In the genomic region with DNA sequence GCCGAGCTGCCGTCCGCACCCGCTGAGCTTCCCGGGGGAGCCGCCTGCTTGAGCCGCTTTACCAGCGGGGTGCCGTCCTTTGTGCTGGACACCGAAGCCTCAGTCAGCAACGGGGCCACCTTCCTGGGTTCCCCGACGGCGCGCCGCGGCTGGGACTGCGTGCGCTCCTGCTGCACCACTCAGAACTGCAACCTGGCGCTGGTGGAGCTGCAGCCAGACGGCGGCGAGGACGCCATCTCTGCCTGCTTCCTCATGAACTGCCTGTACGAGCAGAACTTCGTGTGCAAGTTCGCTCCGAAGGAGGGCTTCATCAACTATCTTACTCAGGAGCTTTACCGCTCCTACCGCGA, we compare ENCODE assay signal across 8 mouse cellular contexts. TPM values are rescaled to one million over a fixed set of nuclear protein-coding genes. Genes with fewer than 3 reads are reported as not detected.
DNase-seq lines count a peak whose midpoint lies in the region; ATAC-seq and TF ChIP-seq lines count a peak whose summit lies in the region.

No protein-coding gene starts in this region.

- peak overlapping the region; percentile 82 for H3K4me3 ChIP-seq in kidney, adult 2 months (ENCODE audit: insufficient read depth, low read depth, low read length)
- peak overlapping the region; percentile 52 for H3K4me3 ChIP-seq in embryonic facial prominence, embryonic 15.5 days (replicated peaks)
- H3K4me3 ChIP-seq in limb, embryonic 14.5 days (replicated peaks; ENCODE audit: low read length), result peak overlapping the region; percentile 45
- peak overlapping the region; percentile 83 for H3K4me3 ChIP-seq in small intestine, adult 2 months (ENCODE audit: low read depth, low read length)

- no peak for ATAC-seq in embryonic facial prominence, embryonic 15.5 days (ENCODE audit: insufficient number of reproducible peaks, low FRiP score, low TSS enrichment, low read depth)
- ATAC-seq in limb, embryonic 14.5 days (ENCODE audit: low FRiP score, low read depth), result no peak

- H3K9me3 ChIP-seq in embryonic facial prominence, embryonic 15.5 days (replicated peaks), result no peaks in the 10 kb centered on the region
- H3K9me3 ChIP-seq in limb, embryonic 14.5 days (ENCODE audit: control insufficient read depth, low read length), result no peaks in the 10 kb centered on the region

- H3K9ac ChIP-seq in embryonic facial prominence, embryonic 15.5 days, result peak overlapping the region; percentile 40
- H3K9ac ChIP-seq in limb, embryonic 14.5 days (ENCODE audit: low read depth, low read length, severe bottlenecking), result peak overlapping the region; percentile 44

- no peak for TF ChIP-seq POLR2A in kidney, adult 2 months (IDR thresholded peaks at IDR 0.05; ENCODE audit: low read depth, low read length)
- no peak for TF ChIP-seq POLR2A in limb, embryonic 14.5 days (IDR thresholded peaks at IDR 0.05; ENCODE audit: borderline replicate concordance, extremely low read depth, insufficient read depth, insufficient read length)
- TF ChIP-seq POLR2A in small intestine, adult 2 months (IDR thresholded peaks at IDR 0.05; ENCODE audit: low read depth, low read length), result no peak

- H3K4me2 ChIP-seq in embryonic facial prominence, embryonic 15.5 days (replicated peaks), result peak overlapping the region; percentile 82
- peak overlapping the region; percentile 78 for H3K4me2 ChIP-seq in limb, embryonic 14.5 days (replicated peaks; ENCODE audit: low read depth, low read length, severe bottlenecking)

- H3K27me3 ChIP-seq in kidney, adult 2 months (replicated peaks; ENCODE audit: control insufficient read depth, insufficient read depth, low read length), result no peaks in the 10 kb centered on the region
- peaks cover 57% of the 10 kb centered on the region for H3K27me3 ChIP-seq in embryonic facial prominence, embryonic 15.5 days
- H3K27me3 ChIP-seq in limb, embryonic 14.5 days (ENCODE audit: control insufficient read depth, insufficient read depth, low read length), result peaks cover 41% of the 10 kb centered on the region
- H3K27me3 ChIP-seq in small intestine, adult 2 months (ENCODE audit: control insufficient read depth, insufficient read depth, low read length), result no peaks in the 10 kb centered on the region

- 4% methylated on average over 31 of the region's 31 CpGs for WGBS in kidney, adult 2 months
- 3% methylated on average over 31 of the region's 31 CpGs for WGBS in embryonic facial prominence, embryonic 15.5 days
- WGBS in limb, embryonic 14.5 days, result 2% methylated on average over 30 of the region's 31 CpGs
- WGBS in small intestine, adult 2 months, result 3% methylated on average over 31 of the region's 31 CpGs

- no peak for TF ChIP-seq CTCF in kidney, adult 2 months (conservative IDR thresholded peaks at IDR 0.05; ENCODE audit: insufficient read depth, insufficient read length, low read depth, low read length)
- no peak for TF ChIP-seq CTCF in small intestine, adult 2 months (IDR thresholded peaks at IDR 0.05; ENCODE audit: extremely low read depth, insufficient read length, insufficient replicate concordance, low read depth, low read length)

- H3K36me3 ChIP-seq in kidney, adult 2 months (ENCODE audit: control insufficient read depth, insufficient read depth, low read length), result no peaks in the 10 kb centered on the region
- H3K36me3 ChIP-seq in embryonic facial prominence, embryonic 15.5 days, result no peaks in the 10 kb centered on the region
- no peaks in the 10 kb centered on the region for H3K36me3 ChIP-seq in limb, embryonic 14.5 days (ENCODE audit: control insufficient read depth, insufficient read depth, low read length)
- H3K36me3 ChIP-seq in small intestine, adult 2 months (ENCODE audit: control insufficient read depth, insufficient read depth, low read length), result peaks cover 20% of the 10 kb centered on the region; the same call in 1 of the 2 replicates

- H3K4me1 ChIP-seq in kidney, adult 2 months (ENCODE audit: control insufficient read depth, insufficient read depth, low read length), result peaks cover 20% of the 10 kb centered on the region; the same call in 1 of the 2 replicates
- H3K4me1 ChIP-seq in embryonic facial prominence, embryonic 15.5 days, result peaks cover 13% of the 10 kb centered on the region
- no peaks in the 10 kb centered on the region for H3K4me1 ChIP-seq in limb, embryonic 14.5 days (ENCODE audit: control insufficient read depth, insufficient read depth, low read length)
- peaks cover 17% of the 10 kb centered on the region for H3K4me1 ChIP-seq in small intestine, adult 2 months (ENCODE audit: control insufficient read depth, insufficient read depth, insufficient read length, low read length)

- H3K27ac ChIP-seq in kidney, adult 2 months (ENCODE audit: insufficient read depth, low read depth, low read length), result peak overlapping the region; percentile 91
- H3K27ac ChIP-seq in embryonic facial prominence, embryonic 15.5 days (replicated peaks), result peak overlapping the region; percentile 71
- H3K27ac ChIP-seq in limb, embryonic 14.5 days (replicated peaks; ENCODE audit: low read depth, low read length), result no peak overlapping the region
- H3K27ac ChIP-seq in small intestine, adult 2 months (ENCODE audit: insufficient read depth, low read depth, low read length), result peak overlapping the region; percentile 96

- DNase-seq in kidney, adult 2 months, result no peak
- no peak for DNase-seq in kidney, adult 18-20 months
- DNase-seq in MN1 (ENCODE audit: low spot score), result peak; percentile 43
- DNase-seq in limb, embryonic 14.5 days (ENCODE audit: low spot score), result no peak
- no peak for DNase-seq in cerebellum, postnatal 36 days
- no peak for DNase-seq in frontal cortex, postnatal 36 days (ENCODE audit: low spot score in 2 of 2)

RNA-seq across cellular contexts. Expression of a gene that starts 0.7 kb away (rescaled TPM):
- 86.7 and 91.1 TPM in 2 replicates for polyA plus RNA-seq in kidney, adult 2 months (2012; rRNA removed)
- polyA plus RNA-seq in embryonic facial prominence, embryonic 15.5 days (2015; fragmentation: Nextera tagmentation; extraction: Ambion mirVana), result 29.8 and 33.0 TPM in 2 replicates
- polyA plus RNA-seq in limb, embryonic 14.5 days (2012; rRNA removed), result 9.2 and 11.6 TPM in 2 replicates
- 18.2 and 19.5 TPM in 2 replicates for polyA plus RNA-seq in limb, embryonic 14.5 days (2014; fragmentation: Nextera tagmentation; extraction: Ambion mirVana)
- 139 and 367 TPM in 2 replicates for polyA plus RNA-seq in small intestine, adult 2 months (2012; rRNA removed)

RNA-seq across cellular contexts. Expression of a gene that starts 8.1 kb away (rescaled TPM):
- polyA plus RNA-seq in kidney, adult 2 months (2012; rRNA removed), result 1.6 and 1.9 TPM in 2 replicates
- polyA plus RNA-seq in embryonic facial prominence, embryonic 15.5 days (2015; fragmentation: Nextera tagmentation; extraction: Ambion mirVana), result 0.36 and 0.37 TPM in 2 replicates
- not detected in 2 replicates for polyA plus RNA-seq in limb, embryonic 14.5 days (2012; rRNA removed)
- not detected in 2 replicates for polyA plus RNA-seq in limb, embryonic 14.5 days (2014; fragmentation: Nextera tagmentation; extraction: Ambion mirVana)
- 124 and 296 TPM in 2 replicates for polyA plus RNA-seq in small intestine, adult 2 months (2012; rRNA removed)

RNA-seq across cellular contexts. Expression of a gene that starts 29.3 kb away (rescaled TPM):
- polyA plus RNA-seq in kidney, adult 2 months (2012; rRNA removed), result 3.4 and 4.6 TPM in 2 replicates
- polyA plus RNA-seq in embryonic facial prominence, embryonic 15.5 days (2015; fragmentation: Nextera tagmentation; extraction: Ambion mirVana), result 19.0 and 21.7 TPM in 2 replicates
- polyA plus RNA-seq in limb, embryonic 14.5 days (2012; rRNA removed), result 18.1 and 33.1 TPM in 2 replicates
- polyA plus RNA-seq in limb, embryonic 14.5 days (2014; fragmentation: Nextera tagmentation; extraction: Ambion mirVana), result 18.0 and 20.5 TPM in 2 replicates
- 1.5 and 2.9 TPM in 2 replicates for polyA plus RNA-seq in small intestine, adult 2 months (2012; rRNA removed)

RNA-seq across cellular contexts. Expression of a gene that starts 29.4 kb away (rescaled TPM):
- 39.1 and 43.2 TPM in 2 replicates for polyA plus RNA-seq in kidney, adult 2 months (2012; rRNA removed)
- polyA plus RNA-seq in embryonic facial prominence, embryonic 15.5 days (2015; fragmentation: Nextera tagmentation; extraction: Ambion mirVana), result 54.1 and 61.4 TPM in 2 replicates
- polyA plus RNA-seq in limb, embryonic 14.5 days (2012; rRNA removed), result 88.0 and 97.9 TPM in 2 replicates
- polyA plus RNA-seq in limb, embryonic 14.5 days (2014; fragmentation: Nextera tagmentation; extraction: Ambion mirVana), result 46.3 and 52.1 TPM in 2 replicates
- polyA plus RNA-seq in small intestine, adult 2 months (2012; rRNA removed), result 20.2 and 46.7 TPM in 2 replicates

RNA-seq across cellular contexts. Expression of a gene that starts 33.2 kb away (rescaled TPM):
- polyA plus RNA-seq in kidney, adult 2 months (2012; rRNA removed), result 5.9 and 7.8 TPM in 2 replicates
- 37.1 and 37.9 TPM in 2 replicates for polyA plus RNA-seq in embryonic facial prominence, embryonic 15.5 days (2015; fragmentation: Nextera tagmentation; extraction: Ambion mirVana)
- polyA plus RNA-seq in limb, embryonic 14.5 days (2012; rRNA removed), result 4.5 and 6.8 TPM in 2 replicates
- polyA plus RNA-seq in limb, embryonic 14.5 days (2014; fragmentation: Nextera tagmentation; extraction: Ambion mirVana), result 14.7 and 15.1 TPM in 2 replicates
- 2.1 and 3.0 TPM in 2 replicates for polyA plus RNA-seq in small intestine, adult 2 months (2012; rRNA removed)

Comparison
In these comparisons a context has a peak if more than half of its experiments do, and no peak if none do; other contexts are left out.
1. RNA of a gene that starts 8.1 kb away (polyA plus RNA-seq): 124 to 296 TPM in small intestine, adult 2 months; 1.6 to 1.9 TPM in kidney, adult 2 months, 0.36 to 0.37 TPM in embryonic facial prominence, embryonic 15.5 days and not detected in limb, embryonic 14.5 days; every median in the first group is over 10 times any median in the second.
2. Peak in every context shown above with its lines, with median percentiles within 50 percentile points of each other: H3K4me3 ChIP-seq.